Mouse (Mus musculus): ENCODE measurements around the gene Ell. TPM values are rescaled to one million over a fixed set of nuclear protein-coding genes. Genes with fewer than 3 reads are reported as not detected.

Gene Ell
- total RNA-seq (2021): 10 to 100 TPM; 10.9 to 12.0 TPM
- long read RNA-seq, experiment 1, transcript Ell-201 (12 exons, 3,072 nt): major isoform, 5 of 9 reads
- long read RNA-seq, experiment 1, partial matches to known transcripts: 1 of 9 reads
- long read RNA-seq, experiment 1, other reads (novel, unspliced or antisense): 3 of 9 reads
- long read RNA-seq, experiment 2, partial matches to known transcripts: 0 of 4 reads
- long read RNA-seq, experiment 2, other reads (novel, unspliced or antisense): 1 of 4 reads

GRCm38 (mm10) chr8:70539077-70539813, at the start of gene Ell:
Gene Ell, plus strand, starts transcription at chr8:70539457.
- peak; percentile 99 for DNase-seq

GRCm38 (mm10) chr8:70489576-70489975, 49.7 kb upstream of the Ell start:
- peak in 1 of 2 experiments; percentile 13 for DNase-seq

DNA sequence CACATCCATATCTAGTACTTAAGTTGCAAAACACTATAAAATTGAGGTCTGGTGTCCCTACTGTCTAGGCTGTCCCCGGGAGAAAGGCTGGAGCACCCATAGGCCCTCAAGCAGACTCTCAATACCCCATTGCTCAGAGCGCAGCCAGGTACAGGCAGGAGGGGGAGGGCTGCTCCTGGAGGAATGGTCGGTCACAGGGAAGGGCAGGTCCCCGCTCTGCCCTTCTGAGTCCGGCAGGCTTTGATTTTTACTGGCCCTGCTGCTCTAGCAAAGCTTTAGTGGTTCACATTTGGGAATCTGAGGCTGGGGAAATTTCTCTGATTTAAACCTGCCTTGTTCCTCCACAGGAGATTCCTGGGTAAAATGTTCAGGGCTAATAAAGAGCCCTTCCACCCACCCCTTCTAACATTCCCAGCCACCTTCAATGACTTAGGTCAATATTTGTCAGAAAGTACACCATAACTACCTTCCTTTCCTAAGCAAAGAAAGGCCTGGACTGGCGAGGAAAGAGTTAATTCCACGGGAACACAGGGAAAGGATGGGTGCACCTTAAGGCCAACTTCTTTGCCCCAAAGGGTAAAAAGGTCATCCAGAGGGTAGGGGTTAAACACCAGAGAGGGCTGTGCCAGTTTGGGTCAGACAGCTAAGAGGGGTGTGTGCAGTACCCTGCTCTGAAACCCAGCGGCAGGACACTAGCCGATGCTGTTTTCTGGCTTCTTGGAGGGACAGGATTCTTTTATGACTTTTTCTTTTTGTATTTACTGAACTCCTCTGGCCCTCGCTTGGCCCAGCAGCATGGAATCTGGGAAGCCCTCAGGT, 49.0 kb upstream of the Ell start:
- peak in 1 of 2 experiments; percentile 10 for DNase-seq

DNA sequence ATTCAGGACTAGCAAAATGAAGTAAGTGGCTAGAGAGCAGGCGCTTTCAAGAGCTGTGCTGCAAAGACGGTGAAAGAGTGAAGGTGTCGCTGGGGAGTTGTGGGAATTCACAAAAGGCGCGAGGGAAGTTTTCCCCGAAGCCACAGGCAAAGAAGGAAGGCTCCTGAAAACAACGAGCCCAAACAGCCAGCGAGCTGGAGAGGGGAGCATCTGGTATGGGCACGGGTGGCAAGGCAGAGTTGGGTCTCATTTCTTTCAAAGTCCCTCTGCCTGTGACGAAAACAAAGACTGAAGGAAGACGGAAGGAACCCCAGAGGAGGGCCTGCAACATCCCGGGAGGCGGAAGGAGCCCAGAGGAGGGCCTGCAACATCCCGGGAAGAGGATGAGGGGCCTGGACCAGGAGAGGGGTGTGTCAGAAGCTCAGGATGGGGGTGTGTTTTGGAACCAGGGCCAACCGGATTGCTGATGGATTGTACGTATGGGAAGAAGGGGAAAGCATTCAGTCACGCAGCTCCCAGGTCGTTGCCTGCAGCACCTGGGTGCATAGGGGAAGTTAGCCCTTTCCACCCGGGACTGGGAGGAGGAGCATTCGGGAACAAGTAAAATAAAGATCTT, 48.3 kb upstream of the Ell start:
- no peak for DNase-seq

GRCm38 (mm10) chr8:70492664-70493640, 46.3 kb upstream of the Ell start, which contains the start of gene Crlf1:
Gene Crlf1, plus strand, starts transcription at chr8:70493158.
- peak in 1 of 2 experiments; percentile 12 for DNase-seq

DNA sequence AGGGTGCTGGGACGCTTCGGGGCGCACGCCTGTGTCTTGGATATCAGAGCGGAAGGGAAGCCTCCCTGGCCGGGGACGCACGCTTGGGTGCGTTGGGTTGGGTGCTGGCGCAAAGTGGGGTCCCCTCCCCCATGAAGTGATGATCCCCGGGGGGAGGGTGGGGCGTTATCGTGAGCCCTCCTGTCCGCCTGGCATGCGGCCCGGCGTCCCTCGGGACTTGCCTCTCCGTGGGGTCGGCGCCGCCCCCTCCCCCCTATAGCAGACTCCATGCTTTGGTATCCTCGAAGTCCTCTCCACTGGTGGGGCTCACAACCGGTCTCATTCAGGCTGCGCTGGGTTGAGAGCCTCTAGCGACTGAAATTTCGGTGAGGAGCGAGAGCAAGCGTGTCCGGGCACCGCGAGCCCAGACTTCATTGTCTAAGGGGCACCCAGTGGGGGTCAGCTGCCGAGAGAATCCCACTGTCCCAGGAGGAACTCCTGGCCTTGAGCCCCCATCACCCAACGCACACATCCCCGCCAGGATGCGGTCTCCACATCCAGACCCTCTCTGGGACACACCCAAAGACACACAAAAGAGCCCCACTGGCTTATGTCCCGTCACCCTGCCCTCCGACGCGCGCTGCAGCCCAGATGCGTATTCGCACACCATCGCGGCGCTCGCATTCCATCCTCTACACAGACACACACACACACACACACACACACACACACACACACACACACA, 45.4 kb upstream of the Ell start:
- no peak for DNase-seq

GRCm38 (mm10) chr8:70494416-70494945, 44.8 kb upstream of the Ell start:
- DNase-seq: peak in 1 of 2 experiments; percentile 14

- DNase-seq: no peak
These were observed 44.1 kb upstream of the Ell start for GRCm38 (mm10) chr8:70495001-70495770.

GRCm38 (mm10) chr8:70495771-70496062, 43.5 kb upstream of the Ell start:
- DNase-seq: no peak

- DNase-seq: no peak
These were observed 38.6 kb upstream of the Ell start for GRCm38 (mm10) chr8:70500386-70501301.

DNA sequence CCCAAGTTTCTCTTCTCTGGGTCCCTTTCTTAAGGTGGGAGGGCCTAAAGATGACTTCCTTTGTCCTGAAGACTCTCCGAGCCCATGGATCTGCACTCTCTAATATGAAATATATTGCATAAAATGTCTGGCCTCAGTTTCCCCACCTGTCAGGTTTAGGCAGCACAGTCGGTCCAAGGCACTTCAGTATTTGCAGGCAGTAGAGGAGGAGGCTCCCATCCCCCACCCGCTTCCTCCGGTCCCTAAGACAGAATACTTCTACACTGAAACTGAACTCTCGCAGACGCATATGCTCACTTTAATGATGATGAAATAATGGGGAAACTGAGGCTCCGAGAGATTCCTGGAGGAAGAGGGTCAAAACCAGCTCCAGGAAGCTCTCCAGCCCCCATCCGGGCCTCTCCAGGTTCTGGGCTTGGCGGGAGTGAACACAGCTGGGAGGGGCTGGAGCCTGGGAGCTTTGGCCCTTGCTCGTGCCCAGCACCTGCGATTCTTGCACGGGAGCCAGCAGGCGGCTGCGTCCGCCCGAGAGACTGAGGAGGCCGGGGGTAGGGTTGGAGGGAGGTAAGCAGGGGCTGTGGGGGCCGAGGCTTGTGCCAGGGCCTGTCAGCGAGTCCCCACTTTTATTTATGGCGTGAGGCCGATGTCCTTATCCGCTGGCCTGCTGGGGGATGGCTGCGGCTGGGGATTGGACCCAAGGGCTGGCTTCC, 37.3 kb upstream of the Ell start:
- DNase-seq: peak; percentile 69 to 73

- DNase-seq: no peak
These were observed 36.7 kb upstream of the Ell start for GRCm38 (mm10) chr8:70502540-70502939.

DNA sequence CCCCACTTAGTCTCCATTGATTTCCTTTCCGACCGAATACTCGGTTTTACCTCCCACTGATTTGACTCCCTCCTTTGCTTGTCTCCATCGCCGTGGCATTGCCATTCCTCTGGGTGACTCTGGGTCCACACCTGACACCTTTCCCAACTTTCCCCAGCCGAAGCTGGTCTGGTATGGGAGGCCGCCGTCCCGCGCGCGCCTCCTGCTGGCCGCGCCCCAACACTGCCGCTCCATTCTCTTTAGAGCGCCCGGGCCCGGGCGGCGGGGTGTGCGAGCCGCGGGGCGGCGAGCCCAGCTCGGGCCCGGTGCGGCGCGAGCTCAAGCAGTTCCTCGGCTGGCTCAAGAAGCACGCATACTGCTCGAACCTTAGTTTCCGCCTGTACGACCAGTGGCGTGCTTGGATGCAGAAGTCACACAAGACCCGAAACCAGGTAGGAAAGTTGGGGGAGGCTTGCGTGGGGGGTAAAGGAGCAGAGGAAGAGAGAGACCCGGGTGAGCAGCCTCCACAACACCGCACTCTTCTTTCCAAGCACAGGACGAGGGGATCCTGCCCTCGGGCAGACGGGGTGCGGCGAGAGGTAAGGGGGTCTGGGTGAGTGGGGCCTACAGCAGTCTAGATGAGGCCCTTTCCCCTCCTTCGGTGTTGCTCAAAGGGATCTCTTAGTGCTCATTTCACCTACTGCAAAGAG, 36.1 kb upstream of the Ell start:
- peak; percentile 66 to 79 for DNase-seq

GRCm38 (mm10) chr8:70504291-70504716, 35.0 kb upstream of the Ell start:
- peak; percentile 80 to 81 for DNase-seq

DNA sequence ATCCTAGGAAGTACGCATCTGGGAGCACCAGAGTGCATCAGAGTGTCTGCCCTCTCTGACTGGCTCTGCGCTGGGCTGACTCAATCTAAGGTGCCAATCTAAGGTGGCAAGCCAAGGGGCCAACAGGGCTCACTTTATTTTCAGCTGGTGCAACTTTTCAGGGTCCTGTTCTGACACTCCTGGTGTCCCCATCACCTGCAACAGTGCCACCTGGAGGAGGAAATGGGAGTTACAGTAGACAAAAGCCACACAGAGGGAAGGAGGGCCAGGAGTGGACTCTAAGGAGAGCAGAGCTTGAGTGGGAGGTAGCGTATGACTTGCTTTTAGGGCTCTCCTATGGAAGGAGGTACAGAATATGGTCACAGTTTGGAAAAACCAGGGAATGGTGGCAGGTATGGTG, 34.4 kb upstream of the Ell start:
- peak; percentile 74 to 93 for DNase-seq

GRCm38 (mm10) chr8:70505698-70506327, 33.4 kb upstream of the Ell start:
- DNase-seq: no peak
